Mouse (Mus musculus) megakaryocyte, adult 5-6 weeks (primary cell): ENCODE data around the gene Hipk2. TPM values are rescaled to one million over a fixed set of nuclear protein-coding genes. Genes with fewer than 3 reads are reported as not detected.

Source experiments
- ATAC-seq: 2 replicates; pipeline ENCODE4 v1.8.0; 2016; ENCODE audit warnings: mild to moderate bottlenecking, inconsistent platforms; ENCODE audit not compliant: poor library complexity, severe bottlenecking
- total RNA-seq, 2 experiments: library from RNA; stranded (forward) in 1 of 2; stranded (reverse) in 1 of 2; fragments of 153-499, 151-499 nt in 1 of 2; fragments of 221-1000, 200-1000 nt in 1 of 2; gene quantifications; 2 replicates each; pipeline versions ENCODE4 v1.2.3 to v1.2.4; 2015 to 2017

Hipk2 gene
- total RNA-seq, 2 experiments from 2014 or later: 9.5 to 54.5 TPM

DNA sequence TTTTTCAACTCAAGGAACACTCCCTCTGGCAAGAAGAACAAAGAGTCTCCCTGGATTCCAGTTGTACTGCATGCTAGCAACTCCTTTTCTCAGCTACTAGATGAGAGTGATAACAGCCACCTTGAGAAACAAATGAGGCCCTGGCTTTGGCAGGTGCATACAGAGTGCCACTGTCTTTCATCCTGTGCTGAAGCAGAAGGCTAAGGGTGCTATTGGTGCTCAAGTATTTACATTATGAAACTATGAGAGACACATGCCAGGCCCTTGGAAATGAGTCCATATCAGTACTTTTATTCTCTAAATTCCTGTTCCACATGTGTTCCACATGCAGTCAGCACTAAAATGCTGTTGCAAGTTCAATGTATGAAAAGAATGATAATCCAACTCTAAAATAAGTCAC, 79.0 kb downstream of the Hipk2 start:
- ATAC-seq: no peak

DNA sequence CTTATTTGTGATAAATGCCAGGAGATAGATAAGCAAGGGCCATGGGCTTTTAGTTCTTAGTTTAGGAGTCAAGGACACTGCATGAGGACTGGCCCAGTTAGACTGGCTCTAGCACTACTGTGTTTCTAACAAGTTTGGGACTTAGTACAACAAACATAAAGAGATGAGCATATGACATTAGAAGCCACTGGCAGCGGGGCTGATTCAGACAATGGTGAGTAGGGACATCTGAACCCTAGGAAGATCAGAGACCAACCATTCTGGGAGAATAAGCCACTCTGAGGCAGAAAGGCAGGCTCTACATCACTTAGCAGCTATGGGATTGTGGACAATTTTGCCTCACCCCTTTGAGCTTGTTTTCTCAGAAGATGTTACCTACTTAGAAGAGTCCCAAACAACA, 79.6 kb downstream of the Hipk2 start:
- ATAC-seq: no peak

DNA sequence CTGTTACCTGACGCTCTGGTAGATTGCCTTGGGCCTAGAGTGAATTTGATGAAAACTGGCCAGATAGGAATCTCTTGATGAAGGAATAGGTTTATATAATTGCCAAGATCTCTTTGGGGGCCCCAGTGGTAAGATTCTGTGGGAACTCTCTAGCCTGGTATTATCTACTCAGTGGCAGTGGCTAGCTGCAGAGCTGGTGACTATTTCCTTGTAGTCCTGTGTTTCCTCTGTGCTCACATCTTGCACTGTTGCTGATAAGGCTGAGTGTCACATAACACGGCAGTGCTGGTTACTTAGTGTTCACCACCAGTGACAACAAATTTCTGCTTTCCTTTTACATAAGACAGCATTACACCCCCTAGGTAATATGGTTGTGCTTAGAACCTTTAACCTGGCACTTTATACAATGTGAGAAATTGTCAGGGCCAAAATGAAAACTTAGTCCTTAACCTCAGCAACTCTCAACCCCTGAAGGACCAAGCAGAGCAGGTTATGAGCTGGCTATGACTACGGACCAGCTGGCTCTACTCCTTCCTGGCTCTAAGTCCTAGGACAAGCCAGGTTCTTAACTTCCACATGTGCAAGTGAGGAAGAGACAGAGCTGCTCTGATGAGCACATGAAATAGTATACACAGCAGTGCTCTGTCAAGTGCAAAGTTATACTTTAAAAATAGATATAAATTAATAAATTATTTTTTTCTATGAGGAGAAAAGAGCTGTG, 80.7 kb downstream of the Hipk2 start:
- ATAC-seq: peak; percentile 33; the same call in 1 of the 2 replicates

DNA sequence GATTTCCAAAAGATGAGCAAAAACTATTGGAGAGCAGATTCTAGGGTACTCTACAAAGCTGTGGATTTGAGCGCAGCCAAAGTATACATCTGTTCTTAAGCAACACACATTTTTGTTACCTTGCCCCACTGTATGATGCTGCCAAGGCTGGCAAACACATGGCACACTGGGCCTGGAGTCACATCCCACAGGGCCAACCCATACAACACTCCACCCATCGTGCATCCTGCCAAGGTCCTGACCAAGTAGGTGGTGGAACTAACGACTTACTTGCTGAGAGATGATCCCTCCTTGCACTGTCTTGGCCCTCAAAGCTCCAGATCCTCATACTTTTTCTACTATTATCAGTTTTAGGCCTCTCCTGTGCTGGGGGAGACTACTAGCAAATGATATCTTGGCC, 83.0 kb downstream of the Hipk2 start:
- ATAC-seq: no peak

DNA sequence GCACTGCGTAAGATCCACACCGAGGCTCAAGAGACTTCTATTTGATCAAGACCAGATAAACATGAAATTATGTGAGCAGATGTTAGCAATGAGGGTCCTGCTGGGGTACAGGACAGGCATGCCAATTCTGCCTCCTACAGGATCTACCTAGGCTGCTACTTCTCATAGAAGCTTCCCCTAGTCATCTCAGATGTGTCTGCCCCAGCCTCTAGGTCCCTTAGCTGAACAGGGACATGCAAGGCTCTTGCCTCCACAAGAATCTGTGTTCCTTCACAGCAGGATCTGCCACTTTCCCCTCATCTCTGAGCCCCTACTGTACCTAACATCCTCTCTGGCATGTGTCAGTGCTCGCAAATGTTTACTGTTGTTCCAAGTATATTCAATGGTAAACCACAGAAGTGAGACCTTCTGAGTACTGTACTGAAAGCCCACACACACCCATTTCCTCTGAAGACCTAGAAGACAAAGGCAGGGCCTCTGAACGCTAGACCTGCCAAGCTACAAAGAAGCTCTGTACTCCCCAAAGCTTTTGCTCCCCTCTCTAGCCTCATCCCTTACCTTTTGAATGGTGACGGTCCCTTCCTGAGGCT, 86.6 kb downstream of the Hipk2 start:
- ATAC-seq: 0 out of 2 replicates have a peak, but pooled peaks have one; percentile 30

DNA sequence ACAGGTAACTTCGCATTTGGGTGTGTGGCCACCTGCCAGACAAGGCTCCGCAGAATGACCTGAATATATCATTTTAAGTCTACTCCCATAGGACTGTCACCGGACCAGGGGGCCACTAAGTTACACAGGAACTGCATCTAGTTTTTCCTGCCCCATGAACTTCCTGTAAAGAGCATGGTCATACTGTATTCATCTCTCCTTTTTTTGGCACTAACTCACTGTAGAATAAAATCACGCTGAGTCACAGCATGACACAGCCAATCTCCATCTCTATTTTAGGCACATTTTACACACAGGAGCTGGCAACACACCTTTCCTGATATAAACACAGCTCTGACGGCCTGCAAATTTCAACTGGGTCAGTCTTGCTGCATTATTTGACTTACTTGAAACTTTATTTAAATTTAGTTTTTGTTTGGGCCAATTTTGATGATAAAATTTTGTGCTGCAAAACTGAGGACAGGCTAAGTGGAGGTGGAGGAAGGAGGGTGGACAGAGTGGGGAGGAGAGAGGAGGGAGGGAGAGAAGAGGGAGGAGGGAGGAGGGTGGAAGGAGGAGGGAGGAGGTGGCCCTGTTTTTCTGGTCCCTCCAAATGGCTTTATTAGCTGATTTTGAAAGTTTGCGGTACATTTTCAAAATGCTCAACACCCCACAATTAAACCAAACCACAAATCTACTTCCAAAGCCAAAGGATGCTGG, 88.0 kb downstream of the Hipk2 start:
- ATAC-seq: no peak

DNA sequence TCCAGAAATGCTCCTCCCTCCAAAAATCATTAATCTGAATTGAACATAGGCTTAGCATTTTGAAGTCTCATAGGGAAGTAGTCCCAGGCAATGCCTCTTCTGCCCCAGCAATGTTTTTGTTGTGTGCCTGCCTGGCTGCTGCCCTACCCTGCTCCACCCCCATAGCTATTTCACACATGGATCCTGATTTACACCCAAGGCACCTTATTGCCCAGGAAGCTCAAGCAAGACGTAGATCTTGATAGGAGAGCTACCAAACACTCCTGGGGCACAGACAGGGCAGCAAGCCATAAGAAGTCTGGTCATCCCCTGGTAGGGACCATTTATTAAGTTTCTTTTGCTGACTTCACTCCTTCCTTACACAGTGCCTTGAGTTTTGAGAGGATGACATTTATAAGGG, 88.8 kb downstream of the Hipk2 start:
- no peak for ATAC-seq

DNA sequence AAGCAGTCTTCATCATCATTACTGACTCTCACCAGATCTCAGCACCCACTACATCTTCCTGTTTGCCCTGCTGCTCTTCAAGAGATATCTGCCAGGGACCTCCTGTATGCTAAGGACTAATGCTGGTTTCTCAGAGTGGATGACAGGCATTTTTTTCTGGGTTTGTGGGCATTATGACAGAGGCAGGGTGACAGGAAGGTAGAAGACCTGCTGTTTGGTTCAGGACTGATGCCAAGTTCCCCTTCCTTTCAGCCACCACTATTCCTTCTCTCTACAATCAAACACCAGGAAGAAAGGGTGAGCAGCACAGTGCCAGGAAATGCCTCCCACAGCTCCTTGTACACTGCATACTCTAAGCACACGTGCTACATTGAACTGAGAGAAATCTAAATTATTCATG, 90.2 kb downstream of the Hipk2 start:
- peak; percentile 59 for ATAC-seq

DNA sequence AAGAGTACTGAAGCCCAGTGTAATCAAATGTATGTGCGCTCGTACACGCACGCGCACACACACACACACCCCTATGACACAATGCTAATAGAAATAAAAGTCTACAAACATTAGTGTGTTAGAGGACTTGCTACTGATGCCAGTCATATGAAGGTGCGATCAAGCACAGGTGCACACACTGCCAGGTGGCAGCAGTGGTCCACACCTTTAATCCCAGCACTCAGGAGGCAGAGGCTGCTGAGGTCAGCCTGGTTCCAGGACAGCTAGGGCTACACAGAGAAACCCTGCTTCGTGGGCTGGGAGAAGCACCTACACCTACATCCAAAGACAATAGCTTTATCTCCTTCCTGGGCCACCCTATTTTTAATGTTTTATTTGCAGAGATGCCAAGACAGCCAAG, 96.6 kb downstream of the Hipk2 start:
- ATAC-seq: no peak

DNA sequence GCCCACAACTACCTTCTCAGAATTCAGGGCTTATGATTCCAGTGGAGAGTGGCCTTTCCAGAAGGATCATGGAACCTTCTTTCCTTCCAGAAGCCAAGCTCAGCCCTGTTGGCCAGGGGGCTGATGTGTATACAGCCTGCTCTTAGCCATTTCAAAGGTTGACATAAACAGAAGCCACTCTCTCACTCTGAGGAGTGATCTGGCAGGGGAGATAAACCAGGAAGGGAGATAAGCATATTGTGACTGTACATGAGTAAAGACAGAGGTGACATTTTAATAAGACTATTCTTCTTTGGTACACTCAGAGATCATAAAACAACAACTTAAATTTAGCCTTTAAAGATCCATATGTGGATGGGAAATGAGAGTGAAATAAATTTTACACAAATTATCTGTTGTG, 97.1 kb downstream of the Hipk2 start:
- ATAC-seq: no peak

DNA sequence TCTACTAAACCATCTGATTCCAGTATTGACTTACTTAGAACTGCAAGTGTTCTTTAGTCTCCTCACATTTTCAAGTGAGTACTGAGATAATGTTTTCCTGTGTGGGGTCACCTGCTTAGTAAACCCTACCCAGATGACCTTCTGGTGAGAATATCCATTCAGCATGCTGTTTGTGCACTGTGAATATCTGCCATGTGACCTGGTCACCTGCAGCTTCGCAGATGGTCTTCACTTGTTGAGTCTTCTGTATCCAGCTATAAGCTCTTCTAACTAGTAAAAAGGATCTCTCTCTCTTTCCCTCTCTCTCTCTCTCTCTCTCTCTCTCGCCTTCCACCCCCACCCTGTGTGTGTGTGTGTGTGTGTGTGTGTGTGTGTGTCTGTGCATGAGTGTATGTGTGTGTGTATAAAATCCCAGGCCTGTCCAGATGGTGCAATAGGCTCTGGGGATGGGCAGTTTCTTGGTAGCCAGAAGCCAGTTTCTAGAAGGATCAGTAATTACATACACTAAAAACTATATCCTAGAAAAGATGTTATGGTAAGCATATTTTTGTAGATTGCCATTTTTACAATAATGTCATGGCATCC, 99.9 kb downstream of the Hipk2 start:
- ATAC-seq: no peak

DNA sequence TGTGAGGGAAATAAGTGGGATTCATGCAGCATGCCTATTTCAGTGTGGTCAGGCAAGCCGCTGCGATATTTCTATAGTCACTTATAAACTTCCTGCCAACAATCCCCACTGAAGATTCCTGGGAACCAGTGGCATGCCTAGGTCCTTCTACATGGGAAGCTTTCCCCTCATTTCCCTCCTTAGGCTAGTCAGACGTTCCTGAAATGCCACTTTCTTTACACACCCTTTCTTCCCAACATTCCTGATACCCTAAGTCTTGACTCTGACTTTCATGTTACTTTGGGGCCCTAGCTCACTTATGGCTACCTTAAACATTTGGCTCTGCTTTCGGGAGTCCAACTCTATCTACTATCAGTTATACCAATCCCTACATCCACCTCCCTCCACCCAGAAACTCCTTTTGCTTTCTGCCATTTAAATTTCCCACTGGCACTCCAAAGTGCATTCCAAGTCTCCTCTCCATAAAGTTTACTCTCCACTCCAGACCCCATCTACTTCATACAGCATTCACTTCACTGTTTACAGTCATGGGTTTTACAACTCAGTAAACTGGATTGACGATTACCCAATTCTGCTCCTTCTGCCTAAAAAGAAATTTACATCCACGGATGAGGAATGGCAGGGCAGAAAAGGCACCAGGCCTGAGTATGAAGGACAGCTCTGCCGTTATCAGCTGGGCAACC, 103.0 kb downstream of the Hipk2 start:
- ATAC-seq: no peak

DNA sequence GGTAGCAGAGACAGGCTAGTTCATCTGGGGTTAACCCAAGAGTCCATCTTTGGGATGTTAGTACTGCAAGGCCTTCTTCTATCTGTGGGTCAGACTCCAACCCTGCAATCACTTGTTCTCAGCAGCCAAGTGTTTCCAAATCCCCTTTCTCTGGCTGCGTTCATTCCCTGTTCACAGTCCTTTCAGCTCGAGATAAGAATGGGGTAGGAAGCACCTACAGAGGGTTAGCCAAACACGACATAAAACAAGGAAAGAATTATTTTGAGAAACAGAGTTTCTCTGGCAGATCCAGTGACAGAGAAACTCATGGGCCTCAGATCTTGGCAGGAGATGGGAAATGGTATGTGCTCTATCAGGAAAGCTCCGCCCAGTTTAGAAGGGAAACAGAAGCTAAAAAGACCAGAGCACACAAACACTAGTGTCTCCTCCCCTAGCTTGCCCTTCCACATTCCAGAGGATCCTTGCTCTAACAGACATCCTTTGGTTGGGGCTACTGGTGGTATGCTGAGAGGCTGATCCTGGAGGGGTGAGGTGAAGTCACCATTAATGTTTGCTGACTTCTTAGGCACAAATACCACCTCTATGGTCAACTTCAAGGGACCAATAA, 104.8 kb downstream of the Hipk2 start:
- ATAC-seq: no peak

DNA sequence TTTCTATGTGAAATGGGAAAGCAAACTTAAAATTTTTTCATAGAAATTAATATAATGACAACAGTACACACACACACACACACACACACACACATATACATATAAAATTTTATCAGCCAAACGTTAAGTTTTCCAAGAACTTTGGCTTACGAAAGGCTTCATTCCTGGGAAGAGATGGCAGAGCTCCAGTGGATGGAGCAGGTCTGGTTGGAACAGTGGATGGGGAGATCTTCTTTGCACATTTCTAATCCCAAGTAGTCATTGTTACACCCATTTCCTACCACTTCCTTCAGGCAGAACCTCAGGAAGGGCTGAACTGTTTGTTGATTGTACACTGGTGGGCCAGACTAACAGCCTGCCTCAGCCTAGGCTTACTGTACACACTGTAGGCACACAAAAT, 106.3 kb downstream of the Hipk2 start:
- no peak for ATAC-seq

DNA sequence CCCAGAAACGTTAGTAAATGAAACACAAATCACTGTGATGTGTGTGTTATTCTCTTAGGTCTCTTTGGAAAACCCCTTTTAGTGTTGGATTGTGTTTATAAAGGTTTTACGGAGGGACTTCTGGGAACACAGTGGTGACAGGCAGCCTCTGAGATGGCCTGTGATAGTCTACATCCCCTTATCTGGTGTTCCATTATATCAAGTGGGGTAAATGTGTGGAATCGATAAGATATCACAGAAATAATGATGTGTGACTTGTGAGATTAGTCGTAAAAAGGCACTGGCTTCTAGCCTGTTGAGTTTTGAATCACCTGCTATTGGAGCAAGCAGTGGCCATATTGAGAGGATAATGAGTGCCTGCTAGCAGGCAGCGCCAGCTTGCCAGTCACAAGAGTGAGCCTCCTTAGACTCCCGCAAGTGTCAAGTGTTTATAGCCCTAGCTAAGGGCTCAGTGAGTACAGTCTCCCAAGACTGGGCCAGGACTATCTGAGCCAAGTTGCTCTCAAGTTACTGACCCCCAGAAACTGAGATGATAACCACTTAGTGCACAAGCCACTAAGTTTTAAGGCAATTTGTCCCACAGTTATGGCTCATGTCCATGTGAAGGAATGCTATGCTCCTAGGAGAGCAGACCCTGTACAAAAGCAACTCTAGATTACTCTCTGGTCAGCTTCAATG, 113.2 kb downstream of the Hipk2 start:
- ATAC-seq: no peak

DNA sequence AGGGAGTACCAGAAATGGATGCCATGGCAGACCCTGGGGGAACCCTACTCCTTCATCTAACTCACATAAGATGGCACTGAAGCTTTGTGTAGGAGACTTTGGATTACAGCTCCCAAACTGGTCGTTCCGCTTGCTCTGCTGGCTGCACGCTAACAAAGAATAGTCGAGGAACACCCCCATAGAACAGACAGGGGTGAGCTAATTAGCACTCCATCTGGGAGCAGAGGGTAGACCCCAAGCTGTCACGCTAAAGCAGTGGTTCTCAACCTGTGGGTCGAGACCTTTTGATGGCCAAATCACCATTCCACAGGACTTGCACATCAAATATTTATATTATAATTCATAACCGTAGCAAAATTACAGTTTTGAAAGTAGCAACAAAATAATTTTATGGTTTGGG, 114.0 kb downstream of the Hipk2 start:
- no peak for ATAC-seq

DNA sequence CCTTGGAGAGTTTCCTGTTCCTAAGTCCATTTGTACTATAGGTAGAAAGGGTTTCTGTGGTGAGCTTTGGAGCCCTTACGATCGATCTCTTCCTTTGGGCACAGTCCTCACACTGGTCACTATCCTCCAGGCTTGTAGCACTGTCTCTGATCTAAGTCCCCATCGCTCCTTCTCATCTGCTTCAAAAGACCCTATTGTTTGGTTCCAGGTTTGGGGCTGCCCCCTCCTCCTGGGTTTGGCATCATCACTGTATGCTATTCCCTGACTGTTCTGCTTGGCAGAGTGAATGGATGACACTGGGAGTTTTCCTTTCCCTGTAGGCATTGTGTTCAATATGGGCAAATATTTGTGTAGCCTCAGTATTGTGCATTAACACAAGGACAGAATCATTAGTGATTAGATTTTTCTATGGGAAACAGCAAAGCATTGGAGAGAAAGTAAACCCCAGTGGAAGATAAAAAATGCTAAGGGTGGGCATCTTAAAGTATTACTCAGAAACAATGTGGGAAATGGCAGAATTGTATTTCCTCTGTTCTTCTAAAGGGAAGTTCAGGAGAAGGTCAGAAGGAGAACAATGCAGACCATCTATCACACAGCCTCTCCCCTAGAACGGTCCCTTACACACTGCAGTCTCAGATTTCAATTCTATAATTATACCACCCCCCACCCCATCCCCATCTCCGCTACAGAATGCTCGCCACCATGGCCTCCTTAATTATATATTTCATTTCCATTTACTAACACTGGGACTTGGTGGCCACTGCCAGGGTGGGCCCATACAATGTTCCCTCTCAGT, 114.9 kb downstream of the Hipk2 start:
- no peak for ATAC-seq

DNA sequence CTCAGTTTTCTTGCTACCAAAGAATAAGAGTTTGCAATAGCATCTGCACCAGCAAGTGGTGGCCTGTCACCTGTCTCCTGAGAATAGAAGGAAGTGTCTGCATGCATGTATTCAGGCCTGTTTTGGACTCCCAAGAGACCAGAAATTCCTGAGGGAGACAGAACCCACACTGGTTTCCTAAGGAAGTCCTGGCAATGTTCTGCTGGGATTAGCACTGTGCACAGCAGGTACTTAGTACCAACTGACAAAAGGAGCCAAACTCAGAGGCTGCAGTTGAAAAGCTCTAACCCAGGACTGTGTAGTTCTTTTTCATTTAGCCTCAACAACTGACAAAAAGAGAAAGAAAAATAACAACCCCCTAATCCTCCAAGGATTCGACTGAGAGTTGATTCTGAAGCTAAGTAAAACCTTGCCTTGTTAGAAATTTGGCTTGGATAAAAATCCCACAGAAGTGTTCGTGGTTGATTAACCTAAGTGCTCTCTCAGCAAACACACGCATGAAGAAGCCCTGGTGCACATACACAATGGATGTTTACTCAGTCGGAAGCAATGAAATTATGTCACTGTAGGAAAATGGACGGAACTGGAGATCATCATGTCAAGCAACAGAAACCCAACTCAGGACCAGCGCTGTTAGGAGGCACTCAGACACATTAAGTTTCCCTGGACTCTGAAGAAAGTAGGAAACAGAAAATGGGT, 115.9 kb downstream of the Hipk2 start:
- no peak for ATAC-seq

DNA sequence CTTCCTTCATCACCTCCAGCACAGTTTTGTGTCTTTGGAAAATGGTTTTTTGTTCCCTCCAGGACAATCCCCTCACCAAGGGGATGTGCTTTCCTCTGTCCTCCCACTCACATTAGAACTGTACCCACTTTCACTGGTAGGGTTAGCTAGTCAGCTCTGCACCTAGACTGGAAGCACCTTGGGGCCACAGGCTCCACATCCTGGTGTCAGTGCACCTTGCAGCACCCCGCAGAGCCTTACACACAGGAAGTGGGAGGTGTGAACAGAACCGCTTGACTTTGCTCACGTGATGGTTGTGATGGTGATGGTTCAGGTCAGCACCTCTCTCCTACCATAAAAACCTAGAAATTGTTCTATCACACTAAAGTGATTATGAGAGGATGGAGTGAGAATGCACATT, 116.8 kb downstream of the Hipk2 start:
- peak; percentile 60 for ATAC-seq
